Mouse (Mus musculus) midbrain, embryonic 13.5 days (tissue): ENCODE data around the gene Fmo1. TPM values are rescaled to one million over a fixed set of nuclear protein-coding genes. Genes with fewer than 3 reads are reported as not detected.

Experiments
- ATAC-seq: fragments of 200-750 bp; cut with Nextera tagmentation; 2 replicates; pipeline ENCODE4 v1.8.0; 2017; ENCODE audit warnings: mild to moderate bottlenecking, moderate TSS enrichment, moderate library complexity
- H3K27ac ChIP-seq: fragments of 300-500 bp; sonication (generic); 2 replicates; pipeline ENCODE4 v1.5.1; 2015; ENCODE audit warnings: inconsistent platforms, mild to moderate bottlenecking, moderate library complexity
- H3K27me3 ChIP-seq: fragments of 300-500 bp; sonication (generic); 2 replicates; pipeline ENCODE4 v1.6.1; 2015; ENCODE audit warnings: mild to moderate bottlenecking, inconsistent platforms
- H3K36me3 ChIP-seq: fragments of 300-500 bp; sonication (generic); 2 replicates; pipeline ENCODE4 v1.6.1; 2015; ENCODE audit warnings: mild to moderate bottlenecking, inconsistent platforms
- H3K4me1 ChIP-seq: fragments of 300-500 bp; sonication (generic); replicated peaks from 2 replicates; pipeline ENCODE4 v1.6.1; 2015; ENCODE audit warnings: inconsistent platforms
- H3K4me2 ChIP-seq: fragments of 300-500 bp; sonication (generic); replicated peaks from 2 replicates; pipeline ENCODE4 v1.6.1; 2015; ENCODE audit warnings: moderate library complexity, mild to moderate bottlenecking, inconsistent platforms
- H3K4me3 ChIP-seq: fragments of 300-500 bp; sonication (generic); replicated peaks from 2 replicates; pipeline ENCODE4 v1.5.1; 2015; ENCODE audit warnings: mild to moderate bottlenecking, inconsistent platforms
- H3K9ac ChIP-seq: fragments of 300-500 bp; sonication (generic); replicated peaks from 2 replicates; pipeline ENCODE4 v1.6.1; 2015; ENCODE audit warnings: mild to moderate bottlenecking, inconsistent platforms
- H3K9me3 ChIP-seq: fragments of 300-500 bp; sonication (generic); 2 replicates; pipeline ENCODE4 v1.6.1; 2016; ENCODE audit warnings: mild to moderate bottlenecking, inconsistent platforms
- WGBS: fragments of 180-500 bp; shearing (Covaris S2); methylation state at CpG from one replicate; pipeline ENCODE4 v1.1.7; 2015; 5-methylcytosine and 5-hydroxymethylcytosine counted together
- polyA plus RNA-seq: library from polyadenylated mRNA; unstranded; fragments of >200 nt; fragmentation: Nextera tagmentation; extraction: Ambion mirVana; gene quantifications from 2 replicates; pipeline ENCODE4 v1.2.1, GENCODE M21; 2015

Fmo1 gene
- polyA plus RNA-seq, 1 experiment from 2014 or later = 15.2 TPM

GRCm38 (mm10) chr1:162879595-162880369 is 13.4 kb upstream of the Fmo1 start:
- WGBS = 55% methylated on average over 11 of the region's 11 CpGs
- ATAC-seq = no peak

GRCm38 (mm10) chr1:162875091-162875490 is 8.7 kb upstream of the Fmo1 start:
- Histone ChIP-seq H3K27me3 (no peaks in the 10 kb centered on the region), H3K9ac (no peak overlapping the region), H3K4me2 (no peak overlapping the region), H3K9me3 (no peaks in the 10 kb centered on the region), H3K4me3 (no peak overlapping the region), H3K4me1 (no peaks in the 10 kb centered on the region), H3K27ac (no peak overlapping the region), H3K36me3 (no peaks in the 10 kb centered on the region)
- no peak for ATAC-seq
- WGBS = 79% methylated on average over 3 of the region's 3 CpGs

More at GRCm38 (mm10) chr1:162879595-162880369, 13.4 kb upstream of the Fmo1 start:
- H3K27ac ChIP-seq = no peak overlapping the region
- H3K36me3 ChIP-seq = no peaks in the 10 kb centered on the region
- no peak overlapping the region for H3K4me3 ChIP-seq
- H3K27me3 ChIP-seq = no peaks in the 10 kb centered on the region
- H3K9ac ChIP-seq = no peak overlapping the region
- no peak overlapping the region for H3K4me2 ChIP-seq
- H3K4me1 ChIP-seq = no peaks in the 10 kb centered on the region
- H3K9me3 ChIP-seq = no peaks in the 10 kb centered on the region

- 63% methylated on average over 9 of the region's 9 CpGs for WGBS
- H3K4me2 ChIP-seq = no peak overlapping the region
- no peaks in the 10 kb centered on the region for H3K27me3 ChIP-seq
- no peaks in the 10 kb centered on the region for H3K36me3 ChIP-seq
- no peak overlapping the region for H3K4me3 ChIP-seq
- no peak overlapping the region for H3K27ac ChIP-seq
- ATAC-seq = no peak
- no peaks in the 10 kb centered on the region for H3K4me1 ChIP-seq
- no peaks in the 10 kb centered on the region for H3K9me3 ChIP-seq
- no peak overlapping the region for H3K9ac ChIP-seq
Observed at GRCm38 (mm10) chr1:162871701-162872311, 5.4 kb upstream of the Fmo1 start.

- Histone ChIP-seq H3K4me3 (no peak overlapping the region), H3K27me3 (no peaks in the 10 kb centered on the region), H3K9ac (no peak overlapping the region), H3K4me2 (no peak overlapping the region), H3K36me3 (no peaks in the 10 kb centered on the region), H3K4me1 (no peaks in the 10 kb centered on the region), H3K9me3 (no peaks in the 10 kb centered on the region), H3K27ac (no peak overlapping the region)
- no peak for ATAC-seq
- WGBS = 90% methylated on average over 7 of the region's 7 CpGs
Observed at GRCm38 (mm10) chr1:162870978-162871377, 4.6 kb upstream of the Fmo1 start.

- no peak overlapping the region for H3K4me2 ChIP-seq
- no peak overlapping the region for H3K4me3 ChIP-seq
- H3K9me3 ChIP-seq = no peaks in the 10 kb centered on the region
- 83% methylated on average over 4 of the region's 4 CpGs for WGBS
- H3K9ac ChIP-seq = no peak overlapping the region
- no peak for ATAC-seq
- no peak overlapping the region for H3K27ac ChIP-seq
- no peaks in the 10 kb centered on the region for H3K27me3 ChIP-seq
- H3K4me1 ChIP-seq = peaks cover under 1% of the 10 kb centered on the region; the same call in 1 of the 2 replicates
- no peaks in the 10 kb centered on the region for H3K36me3 ChIP-seq
Observed at GRCm38 (mm10) chr1:162867396-162867795, 986 bp upstream of the Fmo1 start.

- WGBS = 78% methylated on average over 3 of the region's 3 CpGs
- H3K4me3 ChIP-seq = no peak overlapping the region
- no peak for ATAC-seq
Observed at GRCm38 (mm10) chr1:162865493-162865830, 948 bp downstream of the Fmo1 start.

GRCm38 (mm10) chr1:162864816-162865492 is 1.5 kb downstream of the Fmo1 start:
- WGBS = 86% methylated on average over 8 of the region's 8 CpGs
- Histone ChIP-seq H3K4me2 (no peak overlapping the region), H3K27ac (no peak overlapping the region), H3K27me3 (no peaks in the 10 kb centered on the region), H3K9me3 (no peaks in the 10 kb centered on the region), H3K4me3 (no peak overlapping the region), H3K36me3 (no peaks in the 10 kb centered on the region), H3K4me1 (peaks cover 6% of the 10 kb centered on the region; the same call in 1 of the 2 replicates), H3K9ac (no peak overlapping the region)
- ATAC-seq = no peak

More at GRCm38 (mm10) chr1:162865493-162865830, 948 bp downstream of the Fmo1 start:
- Histone ChIP-seq H3K9ac (no peak overlapping the region), H3K27ac (no peak overlapping the region), H3K4me2 (no peak overlapping the region), H3K36me3 (no peaks in the 10 kb centered on the region), H3K4me1 (peaks cover 4% of the 10 kb centered on the region; the same call in 1 of the 2 replicates), H3K9me3 (no peaks in the 10 kb centered on the region), H3K27me3 (no peaks in the 10 kb centered on the region)

GRCm38 (mm10) chr1:162864279-162864678 is 2.1 kb downstream of the Fmo1 start:
- Histone ChIP-seq H3K4me2 (no peak overlapping the region), H3K4me3 (no peak overlapping the region), H3K36me3 (no peaks in the 10 kb centered on the region), H3K27ac (no peak overlapping the region), H3K27me3 (no peaks in the 10 kb centered on the region), H3K9me3 (no peaks in the 10 kb centered on the region), H3K4me1 (peaks cover 10% of the 10 kb centered on the region), H3K9ac (no peak overlapping the region)
- ATAC-seq = no peak
- 94% methylated on average over 5 of the region's 5 CpGs for WGBS

GRCm38 (mm10) chr1:162863579-162863978 is 2.8 kb downstream of the Fmo1 start:
- Histone ChIP-seq H3K27me3 (no peaks in the 10 kb centered on the region), H3K36me3 (no peaks in the 10 kb centered on the region), H3K4me2 (no peak overlapping the region), H3K27ac (no peak overlapping the region), H3K4me1 (peaks cover 17% of the 10 kb centered on the region), H3K9me3 (no peaks in the 10 kb centered on the region), H3K4me3 (no peak overlapping the region), H3K9ac (no peak overlapping the region)
- 97% methylated on average over 3 of the region's 3 CpGs for WGBS
- ATAC-seq = no peak

GRCm38 (mm10) chr1:162862328-162862727 is 4.1 kb downstream of the Fmo1 start:
- Histone ChIP-seq H3K9me3 (no peaks in the 10 kb centered on the region), H3K27ac (no peak overlapping the region), H3K4me1 (peaks cover 18% of the 10 kb centered on the region), H3K4me3 (no peak overlapping the region), H3K36me3 (no peaks in the 10 kb centered on the region), H3K27me3 (no peaks in the 10 kb centered on the region), H3K9ac (no peak overlapping the region), H3K4me2 (no peak overlapping the region)
- no peak for ATAC-seq
- WGBS = 23% methylated on average over 1 of the region's 1 CpGs

- Histone ChIP-seq H3K4me2 (no peak overlapping the region), H3K4me3 (no peak overlapping the region), H3K27ac (no peak overlapping the region), H3K27me3 (no peaks in the 10 kb centered on the region), H3K4me1 (peaks cover 18% of the 10 kb centered on the region), H3K36me3 (no peaks in the 10 kb centered on the region), H3K9me3 (no peaks in the 10 kb centered on the region), H3K9ac (no peak overlapping the region)
- ATAC-seq = peak; percentile 22; the same call in 1 of the 2 replicates
- 78% methylated on average over 9 of the region's 9 CpGs for WGBS
Observed at GRCm38 (mm10) chr1:162859996-162860605, 6.3 kb downstream of the Fmo1 start.

- Histone ChIP-seq H3K4me2 (peak overlapping the region; percentile 37; the same call in 1 of the 2 replicates), H3K4me3 (no peak overlapping the region), H3K27me3 (no peaks in the 10 kb centered on the region), H3K27ac (peak overlapping the region; percentile 39; the same call in 1 of the 2 replicates), H3K9me3 (no peaks in the 10 kb centered on the region), H3K4me1 (peaks cover 18% of the 10 kb centered on the region), H3K9ac (no peak overlapping the region), H3K36me3 (no peaks in the 10 kb centered on the region)
- ATAC-seq = peak; percentile 70
- WGBS = 30% methylated on average over 10 of the region's 10 CpGs
Observed at GRCm38 (mm10) chr1:162859545-162859976, 6.8 kb downstream of the Fmo1 start.
